Mouse (Mus musculus) CD4-positive naive resting alpha-beta T cell, adult 76 days (primary cell): ENCODE data around the gene Hoga1. TPM values are rescaled to one million over a fixed set of nuclear protein-coding genes. Genes with fewer than 3 reads are reported as not detected.

Experiments used
- total RNA-seq: library from RNA; stranded (reverse); gene quantifications from one replicate; pipeline ENCODE4 v1.2.4, GENCODE M21; 2023

Hoga1 gene
- not detected for total RNA-seq

DNA sequence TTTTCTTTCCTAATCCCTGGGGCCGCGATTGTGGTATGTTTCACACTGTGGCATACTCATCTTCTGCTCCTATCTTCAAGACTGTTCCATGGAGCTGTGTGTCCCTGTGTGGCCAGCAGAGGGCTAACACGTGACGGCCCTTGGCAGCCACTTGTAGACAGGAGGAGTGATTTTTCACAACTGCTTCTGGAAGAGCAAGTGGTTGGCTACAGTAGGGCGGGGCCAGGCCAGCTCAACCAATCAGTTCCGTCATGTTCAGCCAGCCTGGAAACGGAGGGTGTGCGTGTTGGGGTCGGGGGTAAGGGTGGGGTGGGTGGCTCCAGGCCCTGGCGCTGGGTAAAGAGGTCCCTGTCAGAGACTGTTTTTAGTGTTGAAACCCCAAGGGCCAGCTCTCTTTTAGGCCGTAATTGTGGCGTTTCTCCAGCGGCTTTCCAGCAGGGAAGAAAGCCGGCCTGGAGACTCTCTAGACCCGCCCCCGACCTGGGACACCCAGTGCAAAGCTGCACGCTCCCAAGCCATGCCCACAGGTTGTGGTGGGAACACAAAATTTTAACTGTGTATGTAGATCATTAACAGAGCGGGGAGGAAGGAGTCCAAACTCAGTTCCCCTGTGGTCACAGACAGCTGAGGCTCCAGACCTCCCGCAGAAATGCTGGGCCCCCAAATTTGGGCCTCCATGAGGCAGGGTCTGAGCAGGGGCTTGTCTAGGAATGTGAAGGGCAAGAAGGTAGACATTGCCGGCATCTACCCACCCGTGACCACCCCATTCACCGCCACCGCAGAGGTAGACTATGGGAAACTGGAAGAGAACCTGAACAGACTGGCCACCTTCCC, at the start of gene Hoga1:
Gene Hoga1 (plus strand): TSS at position 342 of the 834 bp plus-strand sequence.

GRCm38 (mm10) chr19:42035456-42036248, 9.8 kb upstream of the Hoga1 start, which contains the start of gene Ankrd2:
Gene Ankrd2 (plus strand): TSS chr19:42036000.

DNA sequence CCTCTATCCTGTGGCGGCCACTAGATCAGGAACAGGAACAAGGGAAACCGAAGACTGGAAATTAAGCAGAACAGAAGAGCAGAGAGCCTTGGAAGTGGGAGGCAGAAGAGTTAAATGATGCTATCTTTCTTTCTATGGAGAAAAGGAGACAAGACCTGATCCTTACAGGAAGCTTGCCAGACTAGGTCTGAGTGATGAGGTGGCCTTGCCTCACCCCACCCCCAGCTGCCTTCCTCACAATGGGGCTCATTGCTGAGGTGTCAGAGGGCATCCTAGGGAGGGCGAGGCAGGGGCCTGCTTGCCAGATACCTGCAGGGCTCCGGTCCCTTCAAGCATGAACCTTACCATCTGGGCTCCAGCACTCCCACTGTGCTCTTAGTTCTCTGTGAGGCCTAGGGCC, 6.5 kb downstream of the Hoga1 start, which contains the start of gene 4933411K16Rik:
Gene 4933411K16Rik (plus strand): TSS at position 301 of the 400 bp plus-strand sequence.

GRCm38 (mm10) chr19:42086166-42086565, 40.8 kb downstream of the Hoga1 start, which contains the start of gene Morn4:
Gene Morn4 (minus strand): TSS chr19:42086357.

DNA sequence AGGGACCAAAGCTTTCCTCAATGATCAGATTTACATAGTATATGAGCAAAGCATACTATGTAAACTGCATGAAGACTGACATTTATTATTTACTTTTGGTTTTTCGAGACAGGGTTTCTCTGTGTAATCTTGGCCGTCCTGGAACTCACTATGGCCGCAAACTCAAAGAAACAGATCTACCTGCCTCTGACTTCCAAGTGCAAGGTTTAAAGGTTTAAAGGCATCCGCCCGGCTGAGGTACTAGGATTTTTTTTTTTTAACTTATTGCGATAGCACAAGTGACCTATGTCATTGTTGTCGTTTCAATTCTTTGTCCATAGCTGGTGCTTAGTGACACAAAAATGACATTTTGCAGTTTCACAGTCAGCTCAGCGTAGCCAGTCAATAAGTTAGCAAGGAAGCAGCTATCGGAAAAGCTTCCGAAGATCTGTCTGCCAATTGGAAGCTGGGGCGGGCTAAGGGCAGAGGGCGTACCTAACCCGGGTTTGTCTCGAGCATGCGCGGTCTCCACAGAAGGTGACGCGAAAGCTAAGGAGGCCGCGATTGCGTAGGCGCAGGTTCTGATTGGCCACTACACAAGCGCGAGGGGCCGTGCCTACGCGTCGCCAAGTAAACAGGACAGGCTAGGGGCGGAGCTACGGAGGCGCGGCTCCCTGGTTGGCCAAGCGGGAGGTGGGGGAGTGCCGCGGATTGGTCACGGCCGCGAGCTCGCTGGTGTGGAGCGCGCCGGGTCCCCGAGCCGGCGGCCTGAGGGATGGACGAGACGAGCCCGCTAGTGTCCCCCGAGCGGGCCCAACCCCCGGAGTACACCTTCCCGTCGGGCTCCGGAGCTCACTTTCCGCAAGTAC, 44.6 kb downstream of the Hoga1 start, which contains the start of gene Pi4k2a:
Gene Pi4k2a (plus strand): TSS at position 723 of the 848 bp plus-strand sequence.

Other genes starting within 250 kb of the Hoga1 start
- gene Arhgap19, start 243.6 kb upstream of the Hoga1 start, total RNA-seq: 1.7 TPM
- 74.5 TPM for gene Frat1, start 215.6 kb upstream of the Hoga1 start, total RNA-seq
- gene Frat2, start 197.5 kb upstream of the Hoga1 start, total RNA-seq: 157 TPM
- gene Rrp12, start 149.4 kb upstream of the Hoga1 start, total RNA-seq: 36.7 TPM
- gene Pgam1, start 133.7 kb upstream of the Hoga1 start, total RNA-seq: 40.7 TPM
- gene Exosc1, start 112.2 kb upstream of the Hoga1 start, total RNA-seq: 37.9 TPM
- 23.9 TPM for gene Zdhhc16, start 112.1 kb upstream of the Hoga1 start, total RNA-seq
- gene Mms19, start 64.5 kb upstream of the Hoga1 start, total RNA-seq: 106 TPM
- 6.7 TPM for gene Ubtd1, start 63.8 kb upstream of the Hoga1 start, total RNA-seq
- not detected for gene Ankrd2, start 9.6 kb upstream of the Hoga1 start, total RNA-seq
- gene 4933411K16Rik, start 6.6 kb downstream of the Hoga1 start, total RNA-seq: not detected
- not detected for gene Morn4, start 40.7 kb downstream of the Hoga1 start, total RNA-seq
- 54.0 TPM for gene Pi4k2a, start 44.9 kb downstream of the Hoga1 start, total RNA-seq
- 9.9 TPM for gene Avpi1, start 83.4 kb downstream of the Hoga1 start, total RNA-seq
- 10.6 TPM for gene Marveld1, start 101.8 kb downstream of the Hoga1 start, total RNA-seq
- gene Zfyve27, start 118.3 kb downstream of the Hoga1 start, total RNA-seq: 73.4 TPM
- gene Sfrp5, start 156.6 kb downstream of the Hoga1 start, total RNA-seq: not detected
- gene Golga7b, start 202.0 kb downstream of the Hoga1 start, total RNA-seq: not detected